Mouse (Mus musculus): ENCODE measurements around the gene Kng2.
"Not testable (repeated sequence)": the region's sequence is repeated elsewhere in the genome, so short reads cannot be mapped to it uniquely, and the experiment has no call there.

Gene Kng2

DNA sequence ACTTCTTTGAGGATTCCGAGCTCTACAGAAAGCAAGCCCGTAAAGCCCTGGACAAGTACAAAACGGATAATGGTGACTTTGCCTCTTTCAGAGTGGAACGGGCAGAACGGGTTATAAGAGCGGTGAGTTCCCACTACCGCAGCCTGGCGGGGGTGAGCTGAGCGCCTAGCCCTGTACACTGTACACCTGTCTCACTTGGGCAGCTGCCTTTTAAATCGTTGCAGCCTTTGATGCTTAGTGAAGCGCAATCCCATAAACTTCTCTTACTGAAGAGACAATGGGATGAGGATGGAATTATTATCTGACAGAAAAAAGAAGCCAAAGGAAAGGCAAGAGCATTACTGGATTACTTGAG, 73.2 kb downstream of the Kng2 start:
- DNase-seq (ENCODE audit: low spot score in 2 of 2), result no peak

DNA sequence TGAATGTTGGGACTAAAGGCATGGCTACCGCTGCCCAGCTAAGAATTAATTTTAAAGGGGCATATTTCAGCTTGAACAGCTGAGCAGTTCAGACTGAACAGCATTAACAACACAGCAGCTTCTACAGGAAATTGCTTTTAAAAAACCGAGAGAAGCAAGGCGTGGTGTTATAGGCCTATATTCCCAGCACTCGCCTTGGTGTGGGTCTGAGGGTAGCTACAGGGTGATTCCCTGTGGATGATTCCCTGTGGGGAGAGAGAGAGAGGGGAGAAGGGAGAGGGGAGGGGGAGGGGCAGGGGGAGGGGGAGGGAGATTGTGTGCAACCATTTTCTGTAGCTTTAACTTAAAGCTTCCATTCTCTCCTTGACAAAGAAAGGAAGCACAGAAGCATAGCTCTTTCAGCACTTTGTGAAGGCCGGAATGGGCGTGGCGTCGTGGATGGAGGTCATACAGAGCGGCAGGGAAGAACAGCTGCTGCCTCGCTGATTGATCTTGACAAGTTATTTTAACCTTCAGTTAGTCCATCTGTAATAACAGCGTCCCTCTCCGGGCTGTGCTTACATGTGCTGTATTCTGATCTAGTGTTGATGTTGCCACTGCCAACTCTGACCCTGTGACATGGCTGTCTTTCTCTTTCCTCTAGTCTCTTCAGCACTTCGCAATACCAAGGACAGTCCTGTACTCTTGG, 73.7 kb downstream of the Kng2 start:
- no peak for DNase-seq (ENCODE audit: low spot score in 2 of 2)

DNA sequence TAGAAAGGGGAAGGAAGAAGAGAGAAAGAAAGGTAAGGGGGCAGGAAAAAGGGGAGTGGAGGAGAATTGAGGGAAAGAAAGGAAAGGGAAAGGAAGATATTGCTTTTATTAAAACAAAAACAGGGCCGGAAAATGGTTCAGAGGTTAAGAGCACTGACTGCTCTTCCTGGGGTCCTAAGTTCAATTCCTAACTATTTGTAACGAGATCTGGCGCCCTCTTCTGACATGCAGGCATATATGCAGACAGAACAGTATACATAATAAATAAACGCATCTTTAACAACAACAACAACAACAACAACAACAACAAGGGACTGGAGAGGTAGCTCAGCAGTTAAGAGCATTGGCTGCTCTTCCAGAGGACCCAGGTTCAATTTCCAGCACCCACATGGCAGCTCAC, 76.2 kb downstream of the Kng2 start:
- DNase-seq (ENCODE audit: low spot score in 2 of 2), result no peak

GRCm38 (mm10) chr16:22950840-22951395, 78.4 kb downstream of the Kng2 start, which contains the start of gene Hrg:
Hrg (plus strand) TSS chr16:22951072.
- no peak for DNase-seq (ENCODE audit: low spot score in 2 of 2)

DNA sequence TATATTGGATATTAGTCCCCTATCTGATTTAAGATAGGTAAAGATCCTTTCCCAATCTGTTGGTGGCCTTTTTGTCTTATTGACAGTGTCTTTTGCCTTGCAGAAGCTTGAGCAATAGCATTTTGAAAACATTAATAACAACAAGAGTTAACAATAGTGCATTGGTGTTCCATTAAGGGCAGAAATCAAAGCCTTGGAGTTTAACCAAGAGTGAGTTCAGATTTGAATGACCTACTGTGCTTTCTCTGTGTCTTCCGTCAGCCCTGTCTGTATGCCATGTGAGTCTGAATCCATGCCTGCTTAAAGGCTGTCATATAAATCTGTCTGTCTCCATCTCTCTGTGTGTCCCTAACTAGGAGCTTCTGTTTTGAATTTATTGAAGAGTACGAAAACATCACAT, 81.9 kb downstream of the Kng2 start:
- DNase-seq (ENCODE audit: low spot score in 2 of 2), result no peak

DNA sequence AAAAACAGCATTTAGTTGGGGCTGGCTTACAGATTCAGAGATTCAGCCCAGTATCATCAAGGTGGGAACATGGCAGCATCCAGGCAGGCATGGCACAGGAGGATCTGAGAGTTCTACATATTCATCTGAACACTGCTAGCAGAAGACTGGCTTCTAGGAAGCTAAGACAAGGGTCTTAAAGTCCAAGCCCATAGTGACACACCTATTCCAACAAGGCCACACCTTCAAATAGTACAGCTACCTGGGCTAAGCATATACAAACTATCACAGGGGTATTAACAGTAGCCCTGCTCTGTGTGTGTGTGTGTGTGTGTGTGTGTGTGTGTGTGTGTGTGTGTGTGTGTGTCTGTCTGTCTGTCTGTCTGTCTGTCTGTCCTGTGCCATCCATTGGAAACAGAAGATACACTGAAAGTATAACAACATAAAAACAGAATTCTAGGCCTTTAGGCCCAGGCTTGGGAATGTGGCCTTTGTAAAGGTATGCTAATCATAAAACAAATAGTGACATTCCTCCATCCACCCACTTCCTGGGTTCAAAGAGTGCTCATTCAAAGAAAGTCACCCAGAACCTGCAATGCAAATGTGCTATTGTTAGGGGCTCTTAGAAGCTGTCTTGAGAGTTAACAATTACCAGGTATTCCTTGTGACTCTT, 87.3 kb downstream of the Kng2 start:
- DNase-seq (ENCODE audit: low spot score in 2 of 2), result not testable (repeated sequence)

GRCm38 (mm10) chr16:22939120-22939695, 90.1 kb downstream of the Kng2 start:
- no peak for DNase-seq (ENCODE audit: low spot score in 2 of 2)

DNA sequence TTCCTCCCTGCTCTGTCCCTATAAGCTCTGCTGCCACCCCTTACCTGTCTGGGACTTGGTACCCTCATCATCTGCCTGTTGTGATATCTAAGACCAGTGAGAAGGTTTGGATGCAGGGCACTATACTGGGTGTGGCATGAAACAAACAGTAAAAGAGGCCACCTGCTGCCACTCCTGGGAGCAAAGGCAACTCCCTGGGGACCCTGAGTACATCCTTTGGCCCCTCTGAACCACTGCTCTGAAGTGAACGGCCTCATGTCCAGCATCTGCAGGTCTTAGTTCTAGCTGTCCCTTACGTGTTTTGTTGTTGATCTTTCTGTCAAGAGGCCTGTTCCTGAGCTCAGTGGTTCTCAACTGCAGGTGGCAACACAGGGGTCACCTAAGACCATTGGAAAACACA, 90.7 kb downstream of the Kng2 start:
- no peak for DNase-seq (ENCODE audit: low spot score in 2 of 2)

GRCm38 (mm10) chr16:22937631-22938030, 91.7 kb downstream of the Kng2 start:
- DNase-seq (ENCODE audit: low spot score in 2 of 2), result no peak
